ENCODE assay signal across 18 mouse cellular contexts in genomic region chr12:117639356-117640121, GRCm38 (mm10).
DNase-seq lines count a peak whose midpoint lies in the region; ATAC-seq and TF ChIP-seq lines count a peak whose summit lies in the region.
"Had no signal": no experiment of that assay in that cellular context is flagged by ENCODE, and none has a peak within 500 bp of the region (broad histone marks: within the 10 kb centered on the region; RNA-seq: fewer than 3 reads in every experiment).

No protein-coding gene starts in this region.

- no peaks in the 10 kb centered on the region for H3K36me3 ChIP-seq in intestine, embryonic 16.5 days (ENCODE audit: control insufficient read depth, insufficient read depth, low read length)
- H3K36me3 ChIP-seq in intestine, embryonic 15.5 days = no peaks in the 10 kb centered on the region
- no peaks in the 10 kb centered on the region for H3K36me3 ChIP-seq in CH12.LX (replicated peaks in 1 of 2; ENCODE audit: control insufficient read depth in 1 of 2, insufficient read depth in 1 of 2, low read length in 1 of 2)
- H3K36me3 ChIP-seq in kidney, embryonic 15.5 days = no peaks in the 10 kb centered on the region
- H3K36me3 ChIP-seq: embryonic facial prominence, embryonic 13.5 days; midbrain, embryonic 10.5 days; neural tube, embryonic 15.5 days had no signal

- no peak for TF ChIP-seq RAD21 in CH12.LX (IDR thresholded peaks at IDR 0.05; ENCODE audit: low read depth, low read length)

- no peak for TF ChIP-seq POLR2A in CH12.LX (IDR thresholded peaks at IDR 0.05; ENCODE audit: low read depth, low read length)

- no peak overlapping the region for H3K4me3 ChIP-seq in intestine, embryonic 16.5 days (ENCODE audit: low read length)
- H3K4me3 ChIP-seq in intestine, embryonic 15.5 days (replicated peaks) = no peak overlapping the region
- H3K4me3 ChIP-seq in CH12.LX (replicated peaks in 1 of 3; ENCODE audit: low read depth in 2 of 3, low read length in 2 of 3, poor library complexity in 1 of 3) = no peak overlapping the region
- no peak overlapping the region for H3K4me3 ChIP-seq in kidney, embryonic 15.5 days (replicated peaks)
- H3K4me3 ChIP-seq: embryonic facial prominence, embryonic 13.5 days; midbrain, embryonic 10.5 days; neural tube, embryonic 15.5 days had no signal

- no peaks in the 10 kb centered on the region for H3K27me3 ChIP-seq in intestine, embryonic 16.5 days (replicated peaks; ENCODE audit: control insufficient read depth, insufficient read depth, low read length)
- H3K27me3 ChIP-seq in intestine, embryonic 15.5 days (replicated peaks) = no peaks in the 10 kb centered on the region
- H3K27me3 ChIP-seq in CH12.LX (replicated peaks) = no peaks in the 10 kb centered on the region
- no peaks in the 10 kb centered on the region for H3K27me3 ChIP-seq in kidney, embryonic 15.5 days
- H3K27me3 ChIP-seq: embryonic facial prominence, embryonic 13.5 days; neural tube, embryonic 15.5 days had no signal

- WGBS in intestine, embryonic 16.5 days = 71% methylated on average over 6 of the region's 6 CpGs
- WGBS in intestine, embryonic 15.5 days = 62% methylated on average over 6 of the region's 6 CpGs
- WGBS in kidney, embryonic 15.5 days = 62% methylated on average over 6 of the region's 6 CpGs

- peak; percentile 75 for DNase-seq in A20 (ENCODE audit: low read depth, low spot score)
- peak; percentile 25 for DNase-seq in CH12.LX (ENCODE audit: extremely low read depth)
- no peak for DNase-seq in frontal cortex, adult 2 months (ENCODE audit: extremely low spot score in 1 of 2, low spot score in 1 of 2)
- DNase-seq in layer of hippocampus, adult 9-10 months (ENCODE audit: low spot score) = no peak
- DNase-seq: cerebellum, adult 18-20 months; gastrocnemius, postnatal 14 days; heart, postnatal 14 days; kidney, adult 9 months; right cerebral cortex, adult 18-20 months; thymus, adult 18-20 months had no signal

- H3K9ac ChIP-seq in intestine, embryonic 16.5 days (ENCODE audit: low read depth, low read length) = no peak overlapping the region
- H3K9ac ChIP-seq in intestine, embryonic 15.5 days = no peak overlapping the region
- no peak overlapping the region for H3K9ac ChIP-seq in CH12.LX (ENCODE audit: insufficient read depth, low read depth)
- H3K9ac ChIP-seq in kidney, embryonic 15.5 days = no peak overlapping the region
- H3K9ac ChIP-seq: embryonic facial prominence, embryonic 13.5 days; neural tube, embryonic 15.5 days had no signal

- no peaks in the 10 kb centered on the region for H3K9me3 ChIP-seq in intestine, embryonic 16.5 days (ENCODE audit: control insufficient read depth, low read length)
- no peaks in the 10 kb centered on the region for H3K9me3 ChIP-seq in intestine, embryonic 15.5 days
- no peaks in the 10 kb centered on the region for H3K9me3 ChIP-seq in CH12.LX (replicated peaks; ENCODE audit: low read length)
- no peaks in the 10 kb centered on the region for H3K9me3 ChIP-seq in kidney, embryonic 15.5 days (replicated peaks)
- H3K9me3 ChIP-seq: embryonic facial prominence, embryonic 13.5 days; midbrain, embryonic 10.5 days; neural tube, embryonic 15.5 days had no signal

- ATAC-seq in intestine, embryonic 16.5 days = peak; percentile 65; the same call in 1 of the 2 replicates
- ATAC-seq in intestine, embryonic 15.5 days = no peak; the same call in 1 of the 2 replicates
- ATAC-seq in inflammation-experienced regulatory T-cells, adult 6 months = peak; percentile 28
- no peak for ATAC-seq in kidney, embryonic 15.5 days (replicated peaks; ENCODE audit: low FRiP score)

- 0 out of 2 replicates have a peak, but pooled peaks cover 3% of the 10 kb centered on the region for H3K4me1 ChIP-seq in intestine, embryonic 16.5 days (ENCODE audit: control insufficient read depth, insufficient read depth, low read length)
- no peaks in the 10 kb centered on the region for H3K4me1 ChIP-seq in intestine, embryonic 15.5 days (replicated peaks)
- H3K4me1 ChIP-seq in CH12.LX (ENCODE audit: control insufficient read depth in 1 of 2, insufficient read depth in 2 of 2) = peaks cover 10 to 19% of the 10 kb centered on the region in 2 experiments; a peak in 3 of 4 replicates
- peaks cover 18% of the 10 kb centered on the region for H3K4me1 ChIP-seq in kidney, embryonic 15.5 days
- H3K4me1 ChIP-seq: midbrain, embryonic 10.5 days had no signal

- no peaks in the 10 kb centered on the region for H3K79me2 ChIP-seq in CH12.LX (replicated peaks; ENCODE audit: control insufficient read depth, extremely low read depth, insufficient read depth, poor library complexity, severe bottlenecking)

- H3K27ac ChIP-seq in intestine, embryonic 16.5 days (ENCODE audit: low read length) = no peak overlapping the region
- no peak overlapping the region for H3K27ac ChIP-seq in intestine, embryonic 15.5 days
- H3K27ac ChIP-seq in CH12.LX (ENCODE audit: insufficient read depth, low read depth) = no peak overlapping the region
- H3K27ac ChIP-seq in kidney, embryonic 15.5 days = no peak overlapping the region
- H3K27ac ChIP-seq: embryonic facial prominence, embryonic 13.5 days; midbrain, embryonic 10.5 days; neural tube, embryonic 15.5 days had no signal

- dilution Hi-C loops in CH12.LX (cut with MboI; ENCODE audit: extremely low pct_ligation_motif_present, extremely low pct_unique_long_range_greater_than_20kb, low sequenced_read_pairs) = no loop called here

- TF ChIP-seq CTCF in CH12.LX (conservative IDR thresholded peaks at IDR 0.05 in 1 of 2, IDR thresholded peaks at IDR 0.05 in 1 of 2; ENCODE audit: low read depth in 2 of 2, low read length in 2 of 2) = no peak

- peak; percentile 47 for TF ChIP-seq EP300 in CH12.LX (IDR thresholded peaks at IDR 0.05; ENCODE audit: low read length)

- in situ Hi-C loops in CH12.LX (cut with MboI; ENCODE audit: low pct_ligation_motif_present, low pct_unique_long_range_greater_than_20kb, low sequenced_read_pairs) = no loop called here

- H3K4me2 ChIP-seq in intestine, embryonic 16.5 days (ENCODE audit: low read depth, low read length) = no peak overlapping the region
- no peak overlapping the region for H3K4me2 ChIP-seq in intestine, embryonic 15.5 days (replicated peaks)
- no peak overlapping the region for H3K4me2 ChIP-seq in CH12.LX (ENCODE audit: insufficient read depth, low read depth, poor library complexity, severe bottlenecking)
- H3K4me2 ChIP-seq in kidney, embryonic 15.5 days = no peak overlapping the region
- H3K4me2 ChIP-seq: embryonic facial prominence, embryonic 13.5 days; liver, embryonic 11.5 days; neural tube, embryonic 15.5 days had no signal

TF ChIP-seq in CH12.LX, 34 proteins besides CTCF, POLR2A, EP300 and RAD21:
- TF ChIP-seq ZNF384 (IDR thresholded peaks at IDR 0.05; ENCODE audit: low read depth, low read length) (no peak; the same call in 1 of the 2 replicates), IRF4 (IDR thresholded peaks at IDR 0.05; ENCODE audit: low read depth, low read length) (peak; percentile 46; the same call in 1 of the 2 replicates), MXI1 (IDR thresholded peaks at IDR 0.05; ENCODE audit: low read depth, low read length) (no peak), JUN (IDR thresholded peaks at IDR 0.05; ENCODE audit: insufficient read depth, low read depth, low read length) (no peak)

Comparison
In these comparisons a context has a peak if more than half of its experiments do, and no peak if none do; other contexts are left out.
1. ATAC-seq: peak in intestine, embryonic 16.5 days (single experiment) and inflammation-experienced regulatory T-cells, adult 6 months (single experiment); none in intestine, embryonic 15.5 days (single experiment) and kidney, embryonic 15.5 days (single experiment).
2. DNase-seq: peak in A20 (single experiment) and CH12.LX (single experiment); none in frontal cortex, adult 2 months (0 of 2) and layer of hippocampus, adult 9-10 months (single experiment).